Mouse (Mus musculus) megakaryocyte progenitor cell, adult 5-6 weeks (primary cell): Measurements from ENCODE around the gene Tmem102. TPM values are rescaled to one million over a fixed set of nuclear protein-coding genes. Genes with fewer than 3 reads are reported as not detected.

Experiments used
- ATAC-seq: replicated peaks from 2 replicates; pipeline ENCODE4 v1.8.0; 2016; ENCODE audit warnings: mild to moderate bottlenecking, moderate TSS enrichment, inconsistent platforms; ENCODE audit not compliant: poor library complexity
- total RNA-seq, 2 experiments: library from RNA; stranded (forward) in 1 of 2; stranded (reverse) in 1 of 2; fragments of 157-497, 149-512 nt in 1 of 2; fragments of 200-1000 nt in 1 of 2; gene quantifications; 2 replicates each; pipeline versions ENCODE4 v1.2.3 to v1.2.4; 2015 to 2017

Tmem102 gene
- total RNA-seq, 2 experiments from 2014 or later = not detected

GRCm38 (mm10) chr11:69793429-69793828 lies 12.0 kb downstream of the Tmem102 start:
- no peak for ATAC-seq

- ATAC-seq = no peak
These were observed 14.0 kb downstream of the Tmem102 start for GRCm38 (mm10) chr11:69791420-69791819.

- no peak for ATAC-seq
These were observed 16.0 kb downstream of the Tmem102 start for GRCm38 (mm10) chr11:69789431-69789830.

- ATAC-seq = no peak
These were observed 18.1 kb downstream of the Tmem102 start for GRCm38 (mm10) chr11:69787306-69787705.

GRCm38 (mm10) chr11:69784793-69785272 lies 20.6 kb downstream of the Tmem102 start:
- ATAC-seq = peak; percentile 96

- no peak for ATAC-seq
These were observed 23.6 kb downstream of the Tmem102 start for GRCm38 (mm10) chr11:69781828-69782227.

- ATAC-seq = no peak
These were observed 26.4 kb downstream of the Tmem102 start for GRCm38 (mm10) chr11:69778985-69779384.

DNA sequence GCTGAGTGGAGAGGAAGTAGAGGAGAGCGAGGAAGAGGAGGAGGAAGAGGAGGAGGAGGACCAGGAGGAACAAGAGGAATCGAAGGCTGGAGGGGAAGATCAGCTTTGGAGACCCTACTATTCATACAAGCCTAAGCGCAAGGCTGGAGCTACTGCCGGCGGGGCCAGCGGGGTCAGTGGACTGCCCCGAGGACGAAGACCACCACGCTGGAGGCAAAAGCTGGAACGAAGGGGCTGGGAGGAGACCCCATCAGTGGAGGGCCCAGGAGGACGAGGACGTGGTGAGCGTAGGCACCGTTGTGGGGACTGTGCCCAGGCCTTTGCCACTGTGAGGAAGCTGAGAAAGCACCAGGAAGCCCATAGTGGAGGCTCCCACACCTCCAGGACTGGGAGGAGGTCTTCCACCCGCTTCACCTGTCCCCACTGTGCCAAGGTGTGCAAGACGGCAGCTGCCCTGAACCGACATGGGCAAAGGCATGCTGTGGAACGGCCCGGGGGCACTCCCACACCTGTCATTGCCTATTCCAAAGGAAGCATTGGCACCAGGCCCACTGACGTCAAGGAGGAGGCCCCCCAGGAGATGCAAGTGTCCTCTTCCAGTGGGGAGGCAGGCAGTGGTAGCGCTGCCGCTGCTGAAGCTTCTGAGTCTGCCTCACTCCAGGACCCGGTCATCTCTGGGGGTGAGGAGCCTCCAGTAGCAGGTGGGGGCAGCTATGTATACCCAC lies 27.0 kb downstream of the Tmem102 start:
- ATAC-seq = no peak

- ATAC-seq = no peak; the same call in 1 of the 2 replicates
These were observed 27.7 kb downstream of the Tmem102 start for GRCm38 (mm10) chr11:69777504-69778257.

GRCm38 (mm10) chr11:69776488-69776887 lies 28.9 kb downstream of the Tmem102 start:
- ATAC-seq = no peak

DNA sequence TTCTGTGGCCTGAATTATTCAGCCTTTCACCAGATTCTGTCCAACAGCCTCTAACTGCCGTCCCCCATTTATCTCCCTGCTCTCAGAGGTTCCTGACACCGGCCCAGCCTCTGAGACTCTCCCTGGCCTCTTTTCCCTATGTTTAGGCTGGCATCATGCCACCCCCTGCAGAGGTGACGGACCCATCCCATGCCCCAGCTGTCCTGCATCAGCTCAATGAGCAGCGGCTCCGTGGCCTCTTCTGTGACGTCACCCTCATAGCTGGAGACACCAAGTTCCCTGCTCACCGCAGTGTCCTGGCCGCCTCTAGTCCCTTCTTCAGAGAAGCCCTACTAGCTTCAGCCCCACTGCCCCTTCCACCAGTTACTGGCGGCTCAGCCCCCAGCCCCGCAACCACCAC lies 29.7 kb downstream of the Tmem102 start:
- no peak for ATAC-seq

- ATAC-seq = no peak
These were observed 30.5 kb downstream of the Tmem102 start for GRCm38 (mm10) chr11:69774961-69775360.

DNA sequence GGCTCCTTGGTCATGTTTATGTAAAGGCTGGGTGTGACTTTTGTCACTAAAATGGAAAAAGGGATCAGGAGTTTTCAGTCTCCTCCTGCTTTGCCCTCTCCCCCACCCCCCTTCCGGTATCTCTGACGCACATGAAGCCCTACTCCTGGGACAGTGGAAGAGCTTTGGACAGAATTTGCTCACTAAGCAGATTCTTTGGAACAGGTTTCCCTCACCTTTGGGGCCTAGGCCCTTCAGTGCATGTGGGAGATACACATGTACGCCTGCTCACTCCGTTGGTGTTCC lies 37.9 kb downstream of the Tmem102 start:
- ATAC-seq = no peak

DNA sequence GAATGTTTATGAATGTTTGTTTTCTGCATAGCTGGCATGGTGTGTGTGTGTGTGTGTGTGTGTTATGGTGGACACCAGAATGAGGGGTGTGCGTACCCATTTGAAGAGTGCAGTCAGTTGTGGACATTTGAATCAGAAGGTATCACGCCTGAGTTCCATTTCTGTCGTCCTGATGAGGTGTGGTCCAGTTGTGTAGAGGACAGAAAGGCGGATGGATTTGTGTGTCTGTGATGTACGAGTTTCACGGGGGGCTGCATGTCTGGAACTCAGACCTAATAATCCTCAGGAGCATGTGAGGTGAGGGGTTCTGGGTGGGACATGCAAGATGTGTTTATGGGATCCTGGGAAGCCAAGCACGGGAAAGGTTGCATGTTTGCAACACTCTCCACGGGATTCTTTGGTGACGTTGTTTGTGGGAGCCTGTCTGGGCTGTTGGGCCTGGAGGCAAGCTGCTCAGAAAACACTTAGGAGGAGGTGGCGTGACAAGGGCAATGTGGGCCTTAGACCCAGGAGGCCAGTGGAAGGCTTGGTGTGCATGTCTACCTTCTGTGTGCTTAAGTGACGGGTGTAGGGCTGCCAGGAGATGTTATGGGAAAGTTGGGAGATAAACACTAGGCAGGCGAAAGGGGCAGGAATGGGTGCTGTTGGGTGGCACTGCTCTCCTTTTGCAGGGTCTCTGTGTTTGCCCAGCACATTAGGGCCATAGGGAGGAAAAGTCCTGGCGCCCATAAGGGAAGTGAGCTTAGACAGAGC lies 38.4 kb downstream of the Tmem102 start:
- no peak for ATAC-seq

DNA sequence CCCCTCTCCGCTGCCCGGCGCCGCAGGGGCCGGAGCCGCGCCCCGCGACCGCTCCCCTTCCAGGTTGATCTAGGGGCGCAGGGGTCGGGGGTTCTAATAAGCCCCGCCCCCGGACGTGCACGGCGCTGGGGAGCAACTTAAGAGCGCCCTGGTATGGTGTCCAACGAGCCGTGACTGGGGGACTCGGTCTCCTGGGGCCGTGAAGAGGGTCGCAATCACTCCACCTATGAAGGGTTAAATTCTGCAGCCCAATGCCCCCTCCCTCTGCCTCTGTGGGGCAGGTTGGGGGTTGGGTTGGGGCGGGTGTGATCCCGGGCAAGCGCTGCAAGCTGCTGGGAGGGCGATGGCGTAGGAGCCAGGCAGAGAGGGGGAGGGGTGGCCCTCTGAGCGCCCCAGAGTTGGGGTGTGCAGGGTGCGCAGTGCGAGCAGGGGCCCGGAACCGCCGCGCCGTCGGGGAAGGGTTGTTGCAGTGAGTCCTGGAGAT lies 39.3 kb downstream of the Tmem102 start:
- ATAC-seq = peak; percentile 87

- ATAC-seq = 0 out of 2 replicates have a peak, but pooled peaks have one; percentile 9
These were observed 40.0 kb downstream of the Tmem102 start, which contains the start of gene Zbtb4 for GRCm38 (mm10) chr11:69765221-69766125. Gene Zbtb4, plus strand, starts transcription at chr11:69765912.

- no peak for ATAC-seq
These were observed 41.9 kb downstream of the Tmem102 start for GRCm38 (mm10) chr11:69763551-69763950.

DNA sequence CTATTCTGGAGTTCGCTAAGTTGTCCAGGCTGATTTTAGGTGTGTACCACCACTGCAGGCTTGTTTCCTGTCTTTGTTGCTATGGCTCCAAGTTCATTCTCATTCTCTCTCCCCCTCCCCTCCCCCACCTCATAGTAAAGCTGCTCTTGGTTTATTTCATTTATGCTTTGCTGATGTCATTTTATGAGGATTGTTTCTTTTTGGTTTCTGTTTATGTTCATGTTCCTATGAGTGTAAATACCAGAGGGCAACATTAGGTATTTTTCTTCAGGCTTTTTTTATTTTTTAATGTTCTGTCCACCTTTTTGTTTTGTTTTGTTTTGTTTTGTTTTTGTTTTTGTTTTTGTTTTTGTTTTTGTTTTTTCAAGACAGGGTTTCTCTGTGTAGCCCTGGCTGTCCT lies 43.6 kb downstream of the Tmem102 start, which contains the start of gene Slc35g3:
TSS of gene Slc35g3 (minus strand) at position 101 of the 400 bp plus-strand sequence.
- ATAC-seq = no peak

DNA sequence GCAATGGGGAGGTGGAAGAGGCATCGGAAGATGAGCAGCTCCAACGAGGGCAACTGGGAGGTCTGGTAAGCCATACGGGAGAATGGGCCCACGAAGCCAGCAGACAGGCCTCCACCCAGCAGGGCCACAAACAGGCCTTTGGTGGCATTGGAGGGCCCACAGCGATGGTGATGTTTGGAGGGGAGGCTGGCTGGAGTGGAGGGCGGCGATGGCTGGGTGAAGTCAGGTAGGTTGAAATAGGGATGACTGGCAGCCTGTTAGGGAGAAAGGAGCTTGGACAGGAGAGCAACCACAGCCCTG lies 44.6 kb downstream of the Tmem102 start:
- no peak for ATAC-seq

DNA sequence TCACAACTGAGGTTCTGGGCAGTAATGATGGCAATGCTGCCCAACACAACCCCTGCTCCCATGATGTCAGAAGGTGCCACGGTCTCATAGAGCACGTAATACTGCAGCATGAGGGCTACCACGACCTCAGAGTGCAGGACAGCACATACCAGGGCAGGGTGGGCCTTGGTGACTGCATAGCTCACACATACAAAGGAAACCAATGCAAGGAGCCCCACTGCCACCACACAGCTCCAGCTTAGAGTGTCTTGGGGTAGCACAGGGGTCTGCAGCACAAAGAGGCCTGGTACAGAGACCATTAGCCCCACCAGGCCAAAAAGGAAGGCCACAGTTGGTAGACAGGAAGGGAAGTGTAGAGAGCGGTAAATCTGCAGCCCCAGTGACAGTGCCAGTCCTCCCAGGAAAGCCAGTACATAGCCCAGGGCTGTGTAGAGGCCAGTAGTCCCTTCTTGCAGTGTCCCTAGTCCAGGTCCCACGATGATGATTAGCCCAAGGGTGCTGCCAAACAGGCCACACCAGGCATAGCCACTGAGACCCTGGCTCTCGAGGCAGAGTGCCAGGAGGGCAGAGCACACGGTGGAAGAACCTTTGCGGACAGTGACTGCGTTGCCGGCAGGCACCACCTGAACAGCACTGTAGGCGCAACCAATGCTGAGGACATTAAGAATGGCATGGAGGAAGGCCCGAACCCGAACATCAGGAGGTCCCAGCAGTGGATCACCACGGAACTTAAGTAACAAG lies 45.1 kb downstream of the Tmem102 start:
- no peak for ATAC-seq
